Mouse (Mus musculus) limb, embryonic 14.5 days (tissue): ENCODE results near the gene Gm10392. TPM values are rescaled to one million over a fixed set of nuclear protein-coding genes. Genes with fewer than 3 reads are reported as not detected.

Experiments used
- ATAC-seq: fragments of 200-750 bp; cut with Nextera tagmentation; 2 replicates; pipeline ENCODE4 v1.8.0; 2017; ENCODE audit warnings: low read depth, moderate number of reproducible peaks, moderate TSS enrichment; ENCODE audit not compliant: low FRiP score
- DNase-seq: peaks from one replicate; pipeline ENCODE4 v3.0.0-alpha.2; 2015; ENCODE audit warnings: low spot score
- H3K27ac ChIP-seq: fragments of 300-500 bp; sonication (generic); replicated peaks from 2 replicates; pipeline ENCODE4 v1.5.1; 2014; ENCODE audit warnings: low read depth, mild to moderate bottlenecking, low read length, moderate library complexity, mixed read lengths
- H3K27me3 ChIP-seq: fragments of 300-500 bp; sonication (generic); 2 replicates; pipeline ENCODE4 v1.6.1; 2014; ENCODE audit warnings: low read length, mixed read lengths; ENCODE audit not compliant: control insufficient read depth, insufficient read depth
- H3K36me3 ChIP-seq: fragments of 300-500 bp; sonication (generic); 2 replicates; pipeline ENCODE4 v1.6.1; 2014; ENCODE audit warnings: mild to moderate bottlenecking, low read length, moderate library complexity, mixed read lengths; ENCODE audit not compliant: control insufficient read depth, insufficient read depth
- H3K4me1 ChIP-seq: fragments of 300-500 bp; sonication (generic); 2 replicates; pipeline ENCODE4 v1.6.1; 2014; ENCODE audit warnings: antibody characterized with exemption, low read length, mixed read lengths; ENCODE audit not compliant: control insufficient read depth, insufficient read depth
- H3K4me2 ChIP-seq: fragments of 300-500 bp; sonication (generic); replicated peaks from 2 replicates; pipeline ENCODE4 v1.6.1; 2014; ENCODE audit warnings: low read depth, mild to moderate bottlenecking, low read length, moderate library complexity; ENCODE audit not compliant: severe bottlenecking
- H3K4me3 ChIP-seq: fragments of 300-500 bp; sonication (generic); replicated peaks from 2 replicates; pipeline ENCODE4 v1.5.1; 2014; ENCODE audit warnings: low read length
- H3K9ac ChIP-seq: fragments of 300-500 bp; sonication (generic); 2 replicates; pipeline ENCODE4 v1.6.1; 2014; ENCODE audit warnings: mild to moderate bottlenecking, low read depth, low read length, moderate library complexity; ENCODE audit not compliant: severe bottlenecking
- H3K9me3 ChIP-seq: fragments of 300-500 bp; sonication (generic); 2 replicates; pipeline ENCODE4 v1.6.1; 2016; ENCODE audit warnings: low read length; ENCODE audit not compliant: control insufficient read depth
- POLR2A ChIP-seq: fragments of 200-500 bp; IDR thresholded peaks from 2 replicates; pipeline ENCODE4 v1.8.0; 2012; ENCODE audit warnings: inconsistent platforms, mild to moderate bottlenecking, moderate library complexity, borderline replicate concordance; ENCODE audit not compliant: insufficient read depth, insufficient read length; ENCODE audit errors: extremely low read depth
- WGBS: fragments of 180-500 bp; shearing (Covaris S2); extraction: QIAGEN DNeasy Blood & Tissue Kit; methylation state at CpG from one replicate; pipeline ENCODE4 v1.1.7; 2014; 5-methylcytosine and 5-hydroxymethylcytosine counted together
- polyA plus RNA-seq, 2 experiments: library from polyadenylated mRNA; depleted of rRNA in 1 of 2; stranded (reverse) in 1 of 2; unstranded in 1 of 2; fragments of >200 nt; fragmentation: Nextera tagmentation in 1 of 2; extraction: Ambion mirVana in 1 of 2; gene quantifications; 2 replicates each; pipeline versions ENCODE4 v1.2.1 to v1.2.3; 2012 to 2014

Gm10392 gene
- polyA plus RNA-seq, 2 experiments: 0.12 TPM; not detected in 1

DNA sequence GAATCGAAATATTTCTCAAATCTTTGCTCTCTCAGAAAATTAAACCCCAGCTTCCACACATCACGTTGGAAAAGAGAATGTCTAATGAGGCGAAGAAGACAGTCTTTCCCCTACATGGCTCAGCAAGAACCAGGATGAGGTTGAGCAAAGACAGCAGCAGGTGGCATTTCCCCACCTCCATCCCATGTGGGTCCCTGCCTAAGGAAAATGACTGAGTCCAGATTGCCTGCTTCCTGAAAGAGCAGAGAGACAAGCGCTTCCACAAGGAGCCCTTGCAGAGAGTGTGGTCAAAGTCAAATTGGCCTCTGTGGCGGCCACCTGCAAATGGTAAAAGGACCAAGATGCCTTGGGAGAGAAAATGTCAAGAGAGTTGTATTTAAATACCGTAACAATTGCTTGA, 28.5 kb downstream of the Gm10392 start:
- DNase-seq: no peak
- Histone ChIP-seq H3K4me3 (peak overlapping the region; percentile 80), H3K4me1 (peaks cover 64% of the 10 kb centered on the region), H3K27me3 (no peaks in the 10 kb centered on the region), H3K36me3 (0 out of 2 replicates have a peak, but pooled peaks cover 3% of the 10 kb centered on the region), H3K27ac (peak overlapping the region; percentile 80), H3K9me3 (no peaks in the 10 kb centered on the region), H3K4me2 (peak overlapping the region; percentile 95), H3K9ac (no peak overlapping the region)
- ATAC-seq: no peak
- no peak for TF ChIP-seq POLR2A
- WGBS: 67% methylated on average over 6 of the region's 6 CpGs

DNA sequence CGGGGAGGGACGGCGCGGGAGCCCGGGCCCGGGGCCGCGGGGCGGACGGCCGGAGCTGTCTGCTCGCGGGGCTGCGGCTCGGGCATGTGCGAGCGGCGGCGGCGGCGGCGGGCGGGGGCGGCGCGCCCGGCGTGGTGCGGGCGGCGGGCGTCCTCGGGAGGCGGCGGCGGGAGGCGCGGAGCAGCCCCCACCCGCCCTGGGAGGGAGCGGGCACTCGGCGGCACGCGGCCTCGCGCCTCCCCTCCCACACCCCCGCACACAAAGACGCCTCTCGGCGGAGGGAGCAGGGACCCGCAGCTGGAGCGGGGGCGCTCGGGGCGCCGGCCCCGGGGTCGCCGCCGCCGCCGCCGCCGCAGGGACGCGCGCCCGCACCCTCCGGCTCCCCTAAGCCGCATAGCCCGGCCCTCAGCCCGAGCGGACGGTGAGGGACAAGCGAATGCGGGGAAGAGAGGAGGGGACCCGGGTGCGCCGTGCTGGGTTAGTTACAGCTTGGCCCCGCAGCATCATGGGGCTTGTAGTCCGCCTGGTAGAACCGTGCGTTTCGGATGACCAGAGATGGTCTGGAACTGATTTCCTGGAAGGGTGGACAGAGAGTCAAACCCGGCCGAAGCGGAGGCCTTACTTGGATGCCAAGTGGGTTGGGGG, 29.3 kb downstream of the Gm10392 start, which contains the start of gene Ankrd13b:
Ankrd13b (minus strand) TSS at position 88 of the 645 bp plus-strand sequence.
- Histone ChIP-seq H3K4me3 (peak within 1 kb of the TSS; percentile 80), H3K4me2 (peak within 1 kb of the TSS; percentile 95), H3K36me3 (0 out of 2 replicates have a peak, but pooled peaks cover 3% of the 10 kb centered on the region), H3K9me3 (no peaks in the 10 kb centered on the region), H3K4me1 (peaks cover 64% of the 10 kb centered on the region), H3K9ac (peak within 1 kb of the TSS; percentile 86), H3K27ac (peak within 1 kb of the TSS; percentile 52), H3K27me3 (no peaks in the 10 kb centered on the region)
- WGBS: 1% methylated on average over 27 of the region's 87 CpGs
- no peak for TF ChIP-seq POLR2A
- ATAC-seq: 0 out of 2 replicates have a peak, but pooled peaks have one; percentile 17
- DNase-seq: peak; percentile 84

DNA sequence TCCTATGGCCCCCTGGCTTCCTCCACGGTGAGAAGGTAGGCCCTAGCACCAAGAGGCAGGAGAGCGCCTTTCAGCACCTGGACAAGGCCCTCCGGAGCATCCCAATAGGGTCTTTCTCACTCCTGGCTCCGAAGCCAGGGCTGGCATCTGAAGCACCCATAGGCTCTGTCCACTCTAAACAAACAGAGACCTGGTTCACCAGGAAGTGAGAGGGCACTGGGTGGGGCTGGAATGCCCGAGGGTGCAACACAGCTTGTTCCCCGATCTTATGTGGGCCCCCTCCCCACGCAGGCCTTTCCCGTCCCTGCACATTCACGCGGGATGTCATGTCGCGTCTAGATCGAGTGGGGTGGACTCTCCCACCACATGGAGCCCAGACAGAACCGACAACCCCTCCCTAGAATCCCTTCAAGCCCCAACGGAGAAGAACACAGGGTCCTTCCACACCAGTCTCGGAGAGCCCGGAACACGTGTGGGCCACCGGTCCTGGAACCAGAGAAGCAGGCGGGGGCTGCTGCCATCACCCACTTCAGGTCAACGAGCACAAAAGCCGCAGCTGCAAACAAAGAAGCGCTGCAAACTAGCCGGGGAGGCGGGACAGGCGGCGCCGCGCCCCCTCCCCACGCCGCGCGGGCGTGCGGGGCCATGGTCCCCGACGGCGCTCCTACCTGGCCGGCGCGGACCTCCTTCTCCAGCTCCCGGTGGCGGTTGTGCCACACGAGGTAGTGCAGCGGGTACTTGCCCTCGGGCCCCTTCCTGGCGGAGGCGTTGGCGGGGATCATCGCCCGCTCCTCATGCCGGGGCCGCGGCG, 30.0 kb downstream of the Gm10392 start:
- H3K4me1 ChIP-seq: peaks cover 60% of the 10 kb centered on the region

DNA sequence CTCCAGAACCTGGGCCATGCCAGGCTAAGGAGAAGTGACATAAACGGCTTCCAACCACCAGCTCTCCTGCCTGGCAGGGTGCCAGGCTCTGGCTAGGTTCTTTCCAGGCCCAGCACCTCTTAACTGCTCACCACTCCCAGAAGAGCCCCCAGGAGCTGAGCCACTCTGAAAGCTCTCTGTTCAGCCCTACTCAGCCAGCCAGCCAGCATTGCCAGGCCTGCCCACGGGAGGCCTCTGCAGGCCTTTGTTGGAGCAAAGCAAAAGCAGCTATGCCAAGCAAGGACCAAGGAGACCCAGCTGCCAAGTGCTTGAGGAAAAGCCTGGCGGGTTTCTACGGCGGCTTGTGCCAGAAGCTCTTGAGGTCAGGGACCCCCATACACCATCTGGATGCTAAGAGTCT, 32.2 kb downstream of the Gm10392 start:
- H3K9me3 ChIP-seq: no peaks in the 10 kb centered on the region
- H3K4me2 ChIP-seq: 0 out of 2 replicates have a peak overlapping the region, but pooled peaks have one; percentile 7
- H3K27ac ChIP-seq: no peak overlapping the region
- H3K27me3 ChIP-seq: no peaks in the 10 kb centered on the region
- ATAC-seq (no peak), DNase-seq (peak; percentile 48)
- no peak for TF ChIP-seq POLR2A
- peaks cover 53% of the 10 kb centered on the region for H3K4me1 ChIP-seq
- 0 out of 2 replicates have a peak, but pooled peaks cover 3% of the 10 kb centered on the region for H3K36me3 ChIP-seq
- 42% methylated on average over 5 of the region's 5 CpGs for WGBS
- no peak overlapping the region for H3K9ac ChIP-seq
- no peak overlapping the region for H3K4me3 ChIP-seq

More for the DNA sequence above, 30.0 kb downstream of the Gm10392 start:
- H3K4me2 ChIP-seq: peak overlapping the region; percentile 95
- H3K9ac ChIP-seq: peak overlapping the region; percentile 86
- H3K27ac ChIP-seq: peak overlapping the region; percentile 52; the same call in 1 of the 2 replicates
- WGBS: 2% methylated on average over 28 of the region's 55 CpGs
- H3K36me3 ChIP-seq: 0 out of 2 replicates have a peak, but pooled peaks cover 3% of the 10 kb centered on the region
- TF ChIP-seq POLR2A: no peak
- no peaks in the 10 kb centered on the region for H3K27me3 ChIP-seq
- DNase-seq: no peak
- peak overlapping the region; percentile 80 for H3K4me3 ChIP-seq
- ATAC-seq: no peak
- H3K9me3 ChIP-seq: no peaks in the 10 kb centered on the region

DNA sequence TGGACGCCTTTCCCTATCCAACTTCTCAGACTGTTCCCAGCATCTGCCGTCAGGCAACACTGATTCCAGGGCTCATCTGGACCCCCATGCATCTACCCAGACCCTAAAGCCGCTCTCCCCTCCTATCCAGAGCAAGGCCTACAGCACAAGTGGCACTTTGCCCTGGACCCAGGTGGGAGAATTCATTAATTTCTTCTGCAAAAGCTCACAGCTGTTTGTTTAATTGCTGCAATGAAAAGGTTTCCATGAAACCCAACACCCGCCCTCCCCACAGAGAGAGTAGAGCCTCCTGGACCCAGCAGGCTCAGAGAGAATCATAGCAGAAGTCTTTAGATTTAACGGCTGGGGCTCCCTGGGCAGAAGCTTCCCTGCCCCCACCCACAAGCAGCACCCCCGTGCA, 33.8 kb downstream of the Gm10392 start:
- H3K4me2 ChIP-seq: peak overlapping the region; percentile 34
- H3K36me3 ChIP-seq: 0 out of 2 replicates have a peak, but pooled peaks cover 3% of the 10 kb centered on the region
- no peak overlapping the region for H3K4me3 ChIP-seq
- no peaks in the 10 kb centered on the region for H3K27me3 ChIP-seq
- H3K27ac ChIP-seq: peak overlapping the region; percentile 65; the same call in 1 of the 2 replicates
- ATAC-seq: no peak; the same call in 1 of the 2 replicates
- H3K9me3 ChIP-seq: no peaks in the 10 kb centered on the region
- 18% methylated on average over 6 of the region's 6 CpGs for WGBS
- peak; percentile 63 for DNase-seq
- peaks cover 46% of the 10 kb centered on the region for H3K4me1 ChIP-seq
- no peak for TF ChIP-seq POLR2A
- no peak overlapping the region for H3K9ac ChIP-seq
